Mouse (Mus musculus): ENCODE measurements around the gene Mcrip2.

- TF ChIP-seq CTCF (IDR thresholded peaks at IDR 0.05; ENCODE audit: borderline replicate concordance, control insufficient read depth, extremely low read depth, insufficient read depth, low read length, poor library complexity) (no peak), POLR2A (IDR thresholded peaks at IDR 0.05; ENCODE audit: control insufficient read depth, extremely low read depth, insufficient read depth, low read length, poor library complexity) (no peak)
Observed at GRCm38 (mm10) chr17:25831451-25832281, 36.9 kb downstream of the Mcrip2 start.
